Mouse (Mus musculus) bone marrow, adult 2 months (tissue): ENCODE data around the gene Cep41.

Experiments used
- CTCF ChIP-seq: fragments of 200-500 bp; IDR thresholded peaks from 2 replicates; pipeline ENCODE4 v1.5.1; 2011; ENCODE audit warnings: low read length, control low read depth; ENCODE audit not compliant: control insufficient read depth, insufficient read depth
- POLR2A ChIP-seq: fragments of 200-500 bp; IDR thresholded peaks from 2 replicates; pipeline ENCODE4 v1.6.1; 2011; ENCODE audit warnings: low read depth, mild to moderate bottlenecking, control low read depth, low read length, borderline replicate concordance; ENCODE audit not compliant: control insufficient read depth

DNA sequence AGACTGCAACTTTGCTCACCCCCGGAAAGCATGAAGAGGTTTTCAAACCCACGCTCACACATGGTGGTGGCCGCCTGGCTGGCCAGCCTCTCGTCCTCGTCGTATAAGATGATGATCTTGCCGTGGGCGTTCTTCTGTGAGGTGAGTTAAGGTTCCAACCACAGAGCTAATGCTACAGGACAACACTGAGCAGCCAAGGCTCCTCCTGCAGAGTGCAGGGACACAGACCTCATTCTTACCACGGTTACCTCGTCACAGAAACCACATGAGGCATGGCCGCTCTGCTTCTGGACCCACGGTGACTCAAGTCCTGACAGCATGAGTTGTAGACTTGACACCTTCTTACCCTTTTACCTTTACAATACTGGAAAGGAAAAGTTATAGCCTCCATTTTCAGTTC, 36.3 kb downstream of the Cep41 start:
- TF ChIP-seq CTCF (no peak), POLR2A (no peak)
